Mouse (Mus musculus) T-cell, adult 2 months (primary cell): ENCODE measurements around the gene Gatb.

Source experiments
- DNase-seq: peaks from one replicate; pipeline ENCODE4 v3.0.0; 2022; ENCODE audit warnings: low spot score

Gene Gatb

GRCm38 (mm10) chr3:85659681-85660080, 85.8 kb downstream of the Gatb start:
- no peak for DNase-seq

DNA sequence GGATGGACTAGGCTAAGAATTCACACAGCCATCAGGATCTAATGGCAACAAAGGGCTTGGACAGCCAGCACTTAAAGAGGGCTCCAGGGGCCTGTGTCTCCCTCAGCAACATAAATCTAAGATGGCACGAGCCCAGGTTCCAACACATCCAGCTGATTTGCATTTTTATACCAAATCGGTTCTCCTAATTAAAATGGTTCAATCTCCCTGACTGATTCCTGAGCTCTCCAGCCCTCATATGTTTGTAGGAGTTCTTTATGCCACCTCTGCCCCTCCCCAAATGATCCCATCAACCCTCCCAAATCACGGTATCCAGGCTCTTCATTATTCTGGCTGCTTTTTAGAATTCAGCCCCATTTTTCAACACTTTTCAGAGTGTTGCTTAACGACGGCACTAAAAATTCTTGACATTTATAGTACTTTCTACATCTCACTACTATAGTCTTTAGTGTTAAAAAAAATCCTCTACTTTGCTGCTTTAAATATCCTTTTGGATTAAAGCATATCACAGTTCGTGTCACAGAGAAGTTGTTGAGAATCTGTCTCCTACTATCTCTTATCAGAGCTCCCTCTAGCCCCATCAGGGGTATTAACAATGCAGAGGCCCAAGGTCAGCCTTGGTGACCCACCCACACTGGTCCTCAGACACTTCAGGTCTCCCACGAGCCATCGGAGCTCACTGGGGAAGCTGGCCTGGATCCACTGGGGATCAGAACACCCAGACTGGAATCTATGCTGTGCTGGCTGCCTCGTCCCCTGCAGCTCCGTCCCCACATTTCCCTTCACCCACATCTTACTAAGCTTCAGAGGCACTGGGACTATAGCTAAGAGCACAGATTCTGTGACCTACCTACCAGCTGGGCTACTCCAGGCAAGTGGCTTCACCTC, 88.3 kb downstream of the Gatb start:
- DNase-seq, result no peak

GRCm38 (mm10) chr3:85663826-85664225, 89.9 kb downstream of the Gatb start:
- no peak for DNase-seq

- no peak for DNase-seq
These were observed 90.8 kb downstream of the Gatb start for GRCm38 (mm10) chr3:85664591-85665171.

DNA sequence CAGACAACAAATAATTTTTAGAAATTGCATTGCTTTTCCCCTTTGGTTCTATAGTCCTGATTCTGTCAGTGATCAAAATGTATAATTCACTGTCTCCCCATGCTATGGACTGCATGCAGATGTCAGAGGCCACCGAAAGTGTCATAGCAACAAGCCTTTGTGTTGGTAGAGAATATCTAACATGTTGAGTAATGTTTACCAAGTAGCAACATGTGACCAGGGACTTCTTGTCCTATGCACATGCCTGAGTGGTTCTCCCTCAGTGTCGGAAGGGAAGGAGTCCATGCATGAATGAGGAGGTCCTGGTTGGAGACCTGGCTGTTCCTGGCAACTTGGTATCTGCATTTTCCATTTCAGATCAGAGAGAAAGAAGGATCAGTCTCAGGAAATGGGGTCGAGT, 92.2 kb downstream of the Gatb start:
- DNase-seq, result no peak

GRCm38 (mm10) chr3:85666736-85667135, 92.8 kb downstream of the Gatb start:
- no peak for DNase-seq

DNA sequence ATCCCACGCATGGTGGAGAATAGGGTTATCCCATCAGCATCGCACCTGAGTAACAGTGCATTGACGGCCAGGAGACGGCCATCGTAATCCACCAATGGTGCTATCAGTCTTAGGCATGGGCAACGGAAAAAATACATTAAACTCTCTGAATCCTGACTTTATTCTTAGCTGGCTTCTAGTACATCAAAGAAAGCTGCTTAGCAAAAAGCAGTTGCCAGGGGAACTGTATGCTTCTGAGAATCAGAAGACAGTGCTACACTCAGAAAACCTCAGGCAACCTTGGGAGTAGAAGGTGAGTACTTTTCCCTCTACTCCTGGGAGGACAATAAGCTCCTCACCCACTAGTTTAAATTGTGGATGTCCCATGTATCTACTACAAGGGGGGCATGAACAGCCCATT, 93.8 kb downstream of the Gatb start:
- DNase-seq, result no peak

GRCm38 (mm10) chr3:85669844-85670243, 95.9 kb downstream of the Gatb start:
- no peak for DNase-seq

- no peak for DNase-seq
These were observed 103.2 kb downstream of the Gatb start for GRCm38 (mm10) chr3:85677133-85677532.

DNA sequence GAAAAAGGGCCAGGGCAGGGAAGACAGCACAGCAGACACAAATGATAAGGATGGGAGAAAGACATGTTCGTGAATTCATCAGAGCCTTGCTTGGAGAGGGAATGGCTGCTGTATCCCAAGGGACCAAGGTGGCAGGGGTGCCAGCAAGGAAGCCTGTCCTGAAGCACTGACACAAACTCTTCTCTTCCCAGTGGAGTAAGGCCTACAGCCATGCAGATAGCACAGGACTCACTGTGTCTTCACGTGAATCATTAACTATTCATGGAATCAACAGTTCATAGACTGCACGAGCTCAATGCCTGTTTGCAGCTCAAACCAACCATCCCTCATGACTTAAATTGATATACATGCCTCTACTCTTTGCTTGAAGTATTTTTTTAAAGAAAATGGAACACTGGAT, 104.0 kb downstream of the Gatb start:
- DNase-seq, result no peak

- no peak for DNase-seq
These were observed 105.5 kb downstream of the Gatb start for GRCm38 (mm10) chr3:85679312-85679933.

DNA sequence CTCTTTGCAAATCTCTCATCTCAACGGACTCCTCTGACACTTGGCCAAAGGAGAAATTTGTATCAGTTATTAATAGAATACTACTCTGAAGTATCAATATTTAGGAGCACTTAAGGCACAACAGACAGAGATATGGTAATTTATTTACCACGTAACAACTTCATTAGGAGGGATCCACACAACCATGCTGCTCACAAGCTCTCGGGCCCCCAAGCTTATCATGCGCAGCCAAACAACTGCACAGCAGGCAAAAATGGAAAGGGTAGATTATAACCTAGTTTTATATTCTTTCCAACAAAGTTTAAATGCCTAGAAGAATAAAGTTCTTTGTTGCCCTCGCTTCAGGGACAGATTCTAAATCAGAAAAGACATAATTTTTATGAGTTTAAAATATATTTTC, 106.0 kb downstream of the Gatb start:
- no peak for DNase-seq

DNA sequence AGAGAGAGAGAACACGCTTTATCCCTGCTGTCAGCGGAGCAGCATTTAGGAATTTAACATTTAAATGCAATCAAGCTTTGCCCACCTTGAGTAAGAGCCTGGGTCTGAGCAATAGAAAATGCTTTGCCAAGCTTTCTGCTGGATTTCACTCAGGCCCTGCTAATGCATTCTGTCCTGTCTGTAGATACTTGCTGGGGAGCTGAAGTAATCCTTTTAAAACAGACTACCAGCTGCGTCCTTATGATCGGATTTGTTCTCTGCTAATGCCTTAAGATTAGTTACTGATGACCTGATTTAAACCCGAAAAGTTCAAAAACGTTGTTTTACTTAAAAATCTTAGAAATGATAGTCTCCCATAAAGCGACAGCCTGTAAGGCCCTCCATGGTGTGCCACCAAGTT, 107.2 kb downstream of the Gatb start:
- no peak for DNase-seq

GRCm38 (mm10) chr3:85683618-85684017, 109.7 kb downstream of the Gatb start:
- DNase-seq, result no peak

- no peak for DNase-seq
These were observed 111.4 kb downstream of the Gatb start for GRCm38 (mm10) chr3:85685271-85685670.

DNA sequence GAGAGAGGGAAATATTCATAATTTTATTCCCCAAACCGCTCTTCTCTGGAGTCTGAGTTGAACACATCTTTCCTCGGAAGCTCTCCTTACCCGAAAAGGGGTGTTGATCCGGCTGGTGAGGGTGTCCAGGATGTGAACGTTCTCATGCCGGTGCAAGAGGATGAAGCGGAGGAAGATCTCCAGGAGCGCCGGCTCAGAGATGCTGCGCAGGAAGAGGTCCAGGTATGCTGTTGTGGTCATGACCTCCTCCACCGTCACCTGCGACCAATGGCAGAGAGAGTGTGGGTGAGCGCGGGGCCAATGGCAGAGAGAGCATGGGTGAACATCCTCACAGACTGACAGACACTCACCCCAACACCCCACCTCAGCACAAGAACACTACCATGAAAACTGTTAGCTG, 114.4 kb downstream of the Gatb start:
- no peak for DNase-seq

GRCm38 (mm10) chr3:85691134-85691533, 117.2 kb downstream of the Gatb start:
- DNase-seq, result no peak

DNA sequence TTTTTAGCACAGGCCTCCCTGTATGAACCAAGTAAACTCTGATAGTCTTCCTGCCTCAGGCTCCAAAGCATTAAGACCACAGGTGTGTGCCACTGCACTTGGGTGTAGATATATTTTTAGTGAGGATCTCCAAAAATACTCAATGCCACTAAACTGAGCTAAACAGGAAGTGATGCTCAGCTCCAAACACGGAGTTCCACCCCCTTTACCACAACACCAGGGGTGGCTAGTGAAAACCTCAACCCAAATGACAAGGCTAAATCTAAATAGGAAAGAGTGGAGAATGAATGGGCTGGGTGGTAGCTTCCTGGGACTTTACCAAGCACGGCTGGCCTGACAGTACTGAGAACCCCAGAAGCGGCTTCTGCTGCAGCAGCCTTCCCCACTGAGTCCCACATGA, 119.1 kb downstream of the Gatb start:
- DNase-seq, result no peak

GRCm38 (mm10) chr3:85695056-85695455, 121.1 kb downstream of the Gatb start:
- no peak for DNase-seq

- DNase-seq, result no peak
These were observed 124.6 kb downstream of the Gatb start for GRCm38 (mm10) chr3:85698496-85698895.

- no peak for DNase-seq
These were observed 129.4 kb downstream of the Gatb start for GRCm38 (mm10) chr3:85703141-85703882.
